Mouse (Mus musculus) megakaryocyte progenitor cell, adult 5-6 weeks (primary cell): ENCODE data around the gene H3f3a. TPM values are rescaled to one million over a fixed set of nuclear protein-coding genes. Genes with fewer than 3 reads are reported as not detected.
A peak's percentile ranks its signal among the peaks of the same experiment; 100 is the strongest.
"Not testable (repeated sequence)": the region's sequence is repeated elsewhere in the genome, so short reads cannot be mapped to it uniquely, and the experiment has no call there.

ENCODE experiments used
- ATAC-seq: replicated peaks from 2 replicates; pipeline ENCODE4 v1.8.0; 2016; ENCODE audit warnings: mild to moderate bottlenecking, moderate TSS enrichment, inconsistent platforms; ENCODE audit not compliant: poor library complexity
- total RNA-seq, 2 experiments: library from RNA; stranded (forward) in 1 of 2; stranded (reverse) in 1 of 2; fragments of 157-497, 149-512 nt in 1 of 2; fragments of 200-1000 nt in 1 of 2; gene quantifications; 2 replicates each; pipeline versions ENCODE4 v1.2.3 to v1.2.4; 2015 to 2017

H3f3a gene
- total RNA-seq (2015) (1,870 and 2,095 TPM in 2 replicates), total RNA-seq (2017) (1,724 and 1,809 TPM in 2 replicates)

DNA sequence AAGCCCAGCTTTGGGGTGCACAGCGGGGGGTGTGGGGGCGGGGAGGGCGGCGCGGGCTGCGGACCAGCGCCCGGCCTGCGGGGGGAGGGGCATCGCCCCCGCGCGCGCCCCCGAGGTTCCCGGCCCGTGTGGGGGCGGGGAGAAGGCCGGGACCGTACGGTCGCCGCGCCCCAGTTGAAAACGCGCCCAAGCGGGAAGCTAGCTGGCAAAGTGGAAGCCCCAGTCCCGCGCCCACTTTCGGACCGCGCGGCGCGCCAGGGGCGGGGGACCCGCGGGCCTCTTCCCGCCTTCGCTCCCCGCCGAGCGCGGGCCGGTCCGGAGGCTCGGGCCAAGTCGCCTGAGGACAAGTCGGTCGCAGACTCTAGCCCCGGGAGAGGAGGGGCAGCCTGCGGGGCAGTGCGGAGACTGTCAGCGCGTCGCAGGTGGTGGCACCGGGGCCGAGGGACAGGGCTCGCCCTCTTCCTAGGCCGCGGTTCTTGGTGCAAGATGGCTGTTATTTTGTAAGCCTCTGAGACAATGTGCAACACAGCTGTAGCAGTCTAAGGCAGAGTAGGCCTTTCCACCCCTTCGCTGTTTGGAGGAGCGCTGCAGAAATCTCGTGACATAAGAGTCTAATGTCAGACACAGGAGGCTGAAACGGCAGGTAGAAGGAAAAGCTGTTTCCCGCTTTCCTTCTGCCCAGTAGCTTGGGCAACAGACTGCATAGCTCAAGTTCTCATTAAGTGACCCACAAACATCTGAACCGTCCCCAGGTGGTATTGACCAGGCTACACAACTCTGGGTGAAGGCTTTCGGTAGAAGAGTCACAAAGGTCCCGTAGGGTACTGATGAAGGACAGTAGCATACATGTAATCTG, at the start of gene H3f3a:
Gene H3f3a (minus strand): TSS at position 59 of the 856 bp plus-strand sequence.
- peak; percentile 42 for ATAC-seq

DNA sequence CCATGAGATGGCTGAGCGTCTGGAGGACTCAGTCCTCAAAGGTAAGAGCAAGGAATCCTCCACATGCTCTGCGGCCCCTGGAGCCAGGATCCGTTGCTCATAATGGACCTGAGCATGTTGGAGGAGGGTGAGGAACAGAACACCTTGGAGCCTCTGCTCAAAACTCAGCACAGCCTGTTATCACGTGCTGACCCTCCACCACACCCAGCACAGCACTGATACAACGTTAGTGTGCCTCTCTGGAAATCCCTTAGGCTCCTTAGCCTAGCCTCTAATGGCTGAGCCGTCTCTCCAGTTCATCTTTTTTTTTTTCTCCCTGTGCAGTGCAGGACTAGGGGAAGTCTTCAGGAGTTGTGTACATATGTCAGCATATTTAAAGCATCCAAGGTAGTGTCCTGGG, 46.3 kb upstream of the H3f3a start:
- ATAC-seq = no peak

DNA sequence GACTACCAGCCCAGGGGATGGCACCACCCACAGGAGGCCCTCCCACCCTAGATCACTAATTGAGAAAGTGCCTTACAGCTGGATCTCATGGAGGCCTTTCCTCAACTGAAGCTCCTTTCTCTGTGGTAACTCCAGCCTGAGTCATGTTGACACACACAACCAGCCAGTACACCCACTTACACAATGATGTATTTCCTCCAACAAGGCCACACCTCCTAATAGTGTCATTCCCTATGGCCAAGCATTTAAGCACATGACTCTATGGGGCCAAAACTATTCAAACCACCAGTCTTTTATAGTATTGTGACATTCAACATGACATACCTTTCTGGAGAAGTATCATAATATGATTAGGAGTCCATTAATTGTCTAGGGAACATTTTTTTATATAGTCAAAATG, 45.0 kb upstream of the H3f3a start:
- ATAC-seq = peak; percentile 68

DNA sequence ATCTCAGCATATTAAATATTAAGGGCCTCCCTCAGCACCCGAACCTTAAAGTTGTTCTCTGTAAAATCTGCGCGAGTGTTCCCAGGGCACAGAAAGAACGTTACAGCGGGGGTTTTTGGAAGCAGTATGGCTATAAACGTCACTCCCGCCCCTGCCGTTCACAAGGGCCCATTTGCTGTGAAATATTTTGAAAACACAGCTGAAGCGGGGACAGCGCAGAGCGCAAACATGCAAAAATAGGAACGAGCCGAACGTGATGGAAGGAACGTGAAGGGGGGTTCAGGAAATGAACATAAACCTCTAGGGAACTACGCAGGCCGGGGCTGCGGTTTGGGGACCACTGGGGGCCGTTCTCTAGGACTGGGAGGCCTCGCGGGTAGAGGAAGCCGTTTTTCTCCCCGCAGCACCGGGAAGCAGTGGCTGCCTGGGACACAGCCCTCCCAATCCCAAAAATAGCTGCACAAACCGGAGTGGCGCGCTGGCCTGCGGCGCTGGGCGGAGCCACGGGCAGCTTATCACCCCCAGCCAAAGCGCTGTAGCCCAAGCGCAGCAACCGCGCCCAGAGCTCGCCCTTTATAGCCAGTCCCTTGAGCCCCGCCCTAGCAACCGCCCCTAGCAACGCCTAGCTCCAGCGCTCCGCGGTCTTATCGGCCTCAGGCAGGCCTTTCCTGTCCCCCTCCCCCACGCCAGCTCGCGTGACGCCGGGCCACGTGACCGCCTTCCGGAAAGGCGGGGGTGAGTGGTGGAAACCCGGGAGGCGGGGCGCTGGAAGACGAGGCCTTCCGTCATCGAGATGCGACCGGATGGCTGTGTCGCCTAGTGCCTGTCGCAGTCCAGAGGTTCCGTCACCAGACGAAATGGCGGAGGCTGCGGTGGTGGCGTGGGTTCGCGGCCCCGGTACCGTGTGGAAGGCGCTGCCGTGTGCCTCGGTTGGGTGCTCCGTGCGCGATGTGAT, 36.9 kb upstream of the H3f3a start, which contains the start of gene Sde2:
Gene Sde2 (plus strand): TSS at position 812 of the 955 bp plus-strand sequence.
- ATAC-seq = peak; percentile 75

DNA sequence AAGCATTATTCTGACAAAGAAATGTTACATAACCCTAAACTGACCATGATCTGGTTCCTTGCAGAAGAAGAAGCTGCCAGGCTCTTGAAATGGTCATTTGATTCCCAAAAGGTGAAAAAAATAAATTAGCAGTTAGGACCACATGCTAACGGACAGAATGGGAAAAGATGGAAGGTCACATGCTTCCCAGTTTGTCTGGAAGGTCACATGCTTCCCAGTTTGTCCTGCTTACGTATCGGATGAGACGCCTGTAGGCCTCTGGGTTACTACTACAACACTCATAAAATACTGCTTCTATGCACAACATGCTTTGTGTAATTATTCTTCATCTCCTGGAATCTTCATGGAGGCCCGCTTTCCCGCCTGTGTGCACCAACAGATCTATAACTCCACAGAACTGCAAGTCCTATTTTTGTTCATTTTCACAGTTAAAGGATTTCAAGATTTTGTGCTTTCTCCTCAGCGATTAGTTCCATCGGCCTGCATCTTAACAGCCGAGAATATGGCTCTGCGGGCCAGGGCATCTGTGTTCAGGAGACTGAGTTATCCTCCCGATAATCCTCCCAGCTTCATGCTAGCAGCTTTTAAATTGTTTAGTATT, 36.1 kb upstream of the H3f3a start:
- ATAC-seq = no peak

DNA sequence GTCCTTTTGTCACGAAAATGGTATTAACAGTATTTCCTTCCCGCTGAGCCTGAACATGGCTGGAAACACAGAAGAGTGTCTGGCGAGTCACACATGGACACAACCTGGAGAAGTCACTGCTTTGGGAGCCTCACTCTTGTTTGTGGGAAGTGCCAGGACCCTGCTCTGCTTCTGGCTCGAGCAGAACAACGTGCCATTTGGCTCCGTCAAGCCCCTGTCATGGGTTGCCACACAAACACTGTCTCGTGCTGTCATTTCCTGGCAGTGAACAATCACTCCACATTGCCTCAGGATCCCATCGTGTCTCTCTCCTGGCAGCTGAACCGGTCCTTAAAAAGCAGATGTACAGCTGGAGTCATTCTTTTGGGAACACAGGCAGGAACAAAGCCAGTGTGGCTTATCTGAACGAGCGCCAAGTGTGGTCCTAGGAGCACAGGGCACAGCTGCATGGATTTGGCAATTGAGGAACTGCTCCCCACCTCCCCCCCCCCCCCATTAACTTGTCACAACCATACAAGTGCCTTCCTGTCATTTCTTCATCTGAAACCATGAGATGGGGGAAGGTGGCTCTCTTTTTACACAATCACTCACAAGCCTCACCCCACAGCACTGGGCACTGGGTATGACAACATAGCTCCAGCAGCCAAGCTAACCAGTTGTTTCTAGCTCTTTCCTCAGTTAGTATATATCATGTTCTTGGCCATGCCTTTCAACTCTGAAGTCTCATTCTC, 34.9 kb upstream of the H3f3a start:
- peak; percentile 45 for ATAC-seq

DNA sequence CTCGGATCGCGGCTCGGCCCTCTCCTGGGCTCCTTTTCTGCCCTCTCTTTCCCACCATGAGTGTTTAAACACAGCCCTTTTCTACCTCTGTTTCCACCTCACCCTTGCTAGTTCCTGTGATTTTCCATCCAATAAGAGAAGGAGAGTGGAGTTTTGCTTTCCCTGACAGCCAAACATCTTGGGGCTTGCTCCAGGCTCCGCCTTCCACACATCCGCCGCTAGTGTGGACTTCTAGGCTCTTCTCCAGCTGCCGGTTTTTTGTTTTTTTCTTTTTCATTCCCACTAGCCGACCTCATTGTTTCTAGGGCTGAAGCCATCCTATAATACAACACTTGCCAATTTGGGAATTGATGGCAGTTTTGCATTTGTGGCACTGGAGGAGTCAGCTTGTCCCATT, 34.4 kb upstream of the H3f3a start:
- ATAC-seq = peak; percentile 41

DNA sequence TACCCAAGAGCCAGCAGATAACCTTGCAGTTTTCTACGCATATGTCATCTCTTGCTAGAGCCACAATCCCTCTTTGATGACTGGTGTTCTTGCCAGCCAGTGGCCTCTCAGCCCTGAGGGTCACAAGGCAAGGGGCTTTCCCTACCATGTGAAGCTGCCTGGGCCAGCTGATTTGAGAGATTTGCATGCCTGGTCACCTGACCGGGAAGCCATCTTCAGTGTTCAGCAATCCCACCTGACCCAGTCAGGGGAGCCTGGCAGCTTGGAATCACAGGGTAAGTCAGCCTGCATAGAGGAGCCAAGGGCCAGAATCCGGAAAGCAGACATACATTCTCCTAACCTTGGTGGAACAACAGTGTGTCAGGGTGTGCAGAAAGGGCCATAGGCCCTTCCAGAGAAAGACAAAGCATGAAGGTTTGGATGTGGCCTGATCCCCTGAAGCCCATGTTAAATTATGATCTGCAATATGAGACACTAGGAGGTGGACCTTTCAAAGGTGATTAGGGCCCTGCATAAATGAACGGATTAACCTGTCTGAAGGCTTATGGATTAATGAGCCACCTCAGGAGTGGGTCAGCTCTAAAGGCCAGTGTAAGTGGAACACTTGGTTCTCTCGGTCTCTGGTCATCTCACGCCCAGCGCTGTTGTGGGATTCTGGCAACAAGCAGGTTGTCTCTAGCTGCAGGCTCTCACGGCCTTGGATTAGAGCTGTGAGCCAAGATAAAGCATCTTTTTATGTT, 28.0 kb upstream of the H3f3a start:
- ATAC-seq = no peak

DNA sequence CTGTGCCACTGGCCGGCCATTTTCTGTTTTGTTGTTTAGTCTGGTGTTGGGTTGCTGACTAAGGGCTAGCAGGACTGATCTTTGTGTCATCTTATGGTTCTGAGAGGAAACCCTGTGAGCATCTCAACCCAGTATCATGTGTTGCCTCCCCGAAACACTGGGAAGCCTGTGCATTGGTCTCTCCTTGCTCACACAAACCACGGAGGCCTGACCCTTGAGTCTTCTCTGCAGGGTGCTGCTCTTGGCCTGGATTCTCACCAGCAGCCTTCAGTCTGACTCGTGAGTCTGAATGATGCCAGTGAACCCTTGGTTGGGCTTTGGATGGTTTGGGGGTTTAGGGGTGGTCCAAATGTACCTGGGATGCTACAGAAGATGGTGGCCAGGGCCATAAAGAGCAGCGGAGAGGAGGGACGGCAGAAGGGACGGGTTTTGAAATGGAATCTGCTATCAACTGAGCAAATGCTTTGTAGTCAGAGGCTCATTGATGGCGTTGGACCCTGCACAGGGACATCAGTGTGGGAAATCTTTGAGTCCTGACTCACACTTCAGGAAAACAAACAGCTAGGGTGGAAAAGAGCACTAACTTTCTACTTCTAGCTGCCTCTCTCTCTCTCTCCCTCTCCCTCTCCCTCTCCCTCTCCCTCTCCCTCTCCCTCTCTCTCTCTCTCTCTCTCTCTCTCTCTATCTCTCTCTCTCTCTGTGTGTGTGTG, 25.6 kb upstream of the H3f3a start:
- no peak for ATAC-seq

DNA sequence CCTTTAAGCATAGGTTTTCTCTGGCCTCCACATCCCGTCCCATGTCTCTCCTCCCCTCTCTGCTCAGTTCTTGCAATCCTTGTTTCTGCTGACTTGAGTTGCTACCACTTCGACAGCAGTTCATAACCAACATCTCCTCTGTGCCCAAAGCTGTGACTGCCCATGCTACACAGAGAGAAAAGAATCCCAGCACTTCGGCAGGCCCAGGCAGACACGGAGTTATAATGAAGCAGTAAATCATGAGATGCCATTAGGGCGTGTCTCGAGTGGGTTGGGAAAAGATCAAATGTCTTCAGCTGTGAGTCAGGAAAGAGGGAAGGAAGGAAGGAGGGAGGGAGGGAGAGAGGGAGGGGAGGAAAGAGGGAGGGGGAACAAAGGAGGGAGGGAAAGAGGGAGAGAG, 24.3 kb upstream of the H3f3a start:
- ATAC-seq = no peak

DNA sequence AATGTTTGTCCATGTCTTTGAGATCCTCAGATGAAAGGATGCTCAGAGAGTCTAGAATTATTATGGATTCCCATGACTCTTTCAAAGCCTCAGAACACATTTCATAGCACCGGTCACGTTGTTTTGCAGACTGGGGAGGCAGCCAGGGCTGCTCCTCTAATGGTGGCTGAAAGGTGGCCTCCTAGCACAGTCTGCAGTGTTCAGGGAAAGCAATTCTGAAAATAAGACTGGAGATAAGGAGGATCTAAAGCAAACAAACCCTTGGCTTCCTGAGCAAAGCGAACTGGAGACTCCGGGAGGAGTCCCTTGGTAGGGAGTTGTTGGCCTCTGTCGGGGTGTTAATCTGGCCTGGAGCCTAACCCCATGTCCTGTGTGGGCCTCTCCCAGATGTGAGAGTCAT, 23.4 kb upstream of the H3f3a start:
- ATAC-seq = no peak

DNA sequence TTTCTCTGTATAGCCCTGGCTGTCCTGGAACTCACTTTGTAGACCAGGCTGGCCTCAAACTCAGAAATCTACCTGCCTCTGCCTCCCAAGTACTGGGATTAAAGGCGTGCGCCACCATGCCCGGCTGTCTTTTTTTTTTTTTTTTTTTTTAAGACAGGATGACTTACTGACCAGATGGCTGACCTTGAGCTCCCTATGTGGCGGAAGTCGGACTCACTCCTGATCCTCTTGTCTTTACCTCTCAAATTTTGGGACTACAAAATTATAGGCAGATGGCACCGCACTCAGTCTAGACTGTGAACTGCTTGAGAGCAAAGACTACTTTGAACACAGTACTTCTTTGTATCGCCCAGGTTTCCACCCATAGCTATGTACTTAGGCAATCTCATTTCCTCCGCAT, 22.7 kb upstream of the H3f3a start:
- not testable (repeated sequence) for ATAC-seq

DNA sequence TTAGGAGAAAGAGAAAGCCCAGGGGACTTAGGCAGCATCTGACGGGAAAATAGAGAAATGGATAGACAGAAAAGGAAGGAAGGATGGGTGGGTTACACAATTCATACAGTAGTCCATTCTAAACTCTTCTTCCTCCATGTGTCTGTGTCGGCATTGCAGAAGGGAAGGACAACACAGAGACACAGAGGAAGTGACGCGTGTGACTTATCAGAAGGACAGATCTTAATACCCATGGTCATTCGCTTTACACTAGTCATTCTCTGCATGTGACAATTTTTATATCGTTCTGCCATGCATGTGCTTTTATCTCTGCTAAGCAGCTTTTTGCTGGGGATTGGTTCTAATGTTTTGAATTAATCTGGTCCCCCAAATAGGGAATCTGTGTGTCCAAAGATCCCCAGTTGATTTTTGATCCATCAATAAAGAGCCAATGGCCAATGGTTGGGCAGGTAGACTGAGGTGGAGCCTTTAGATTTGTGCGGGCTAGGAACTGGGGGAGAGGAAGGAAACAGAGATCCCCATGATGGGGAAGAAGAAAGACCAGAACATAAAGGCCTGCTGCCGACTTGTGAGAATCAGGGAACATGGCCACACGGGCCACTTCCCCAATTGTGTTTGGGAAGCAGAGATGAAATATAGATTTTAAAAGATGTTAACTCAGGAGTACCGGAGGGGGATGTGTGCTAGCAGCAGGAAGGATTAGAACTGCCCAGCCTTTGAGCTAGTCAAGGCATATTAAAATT, 21.7 kb upstream of the H3f3a start:
- ATAC-seq = peak; percentile 92

DNA sequence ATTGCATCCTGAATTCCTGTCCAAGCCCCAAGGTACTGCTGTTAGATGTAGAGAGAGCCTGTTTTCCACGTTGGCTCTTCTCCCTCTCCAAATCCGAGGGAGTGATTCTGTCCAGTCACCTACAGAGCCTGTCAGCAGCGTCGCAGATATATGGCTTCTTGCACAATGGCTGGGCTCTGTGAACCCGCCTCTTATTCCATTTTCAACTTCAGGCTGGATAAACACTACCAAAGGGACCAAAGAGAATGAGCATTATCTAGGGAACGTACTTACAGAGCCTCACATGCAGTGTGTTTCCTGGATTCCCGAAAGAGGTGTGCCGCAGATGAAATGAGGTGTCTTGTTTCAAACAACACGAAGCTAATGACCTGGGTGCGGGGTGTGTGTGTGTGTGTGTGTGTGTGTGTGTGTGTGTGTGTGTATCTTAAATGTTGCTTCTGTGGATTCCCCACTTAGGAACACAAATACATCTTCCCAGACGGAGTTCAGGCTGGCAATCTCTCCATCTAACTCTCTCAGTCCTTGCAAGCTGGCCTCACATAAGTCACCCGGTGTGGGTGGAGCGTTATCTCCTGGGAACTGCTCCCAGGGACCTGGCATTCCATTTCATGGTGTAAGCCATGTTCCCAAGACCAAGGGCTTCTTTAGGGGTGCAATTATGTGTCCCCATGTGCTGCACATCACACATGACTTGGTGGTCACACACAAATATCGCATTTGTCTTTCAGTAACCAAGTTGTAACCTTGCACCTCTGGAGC, 17.0 kb upstream of the H3f3a start:
- ATAC-seq = no peak

DNA sequence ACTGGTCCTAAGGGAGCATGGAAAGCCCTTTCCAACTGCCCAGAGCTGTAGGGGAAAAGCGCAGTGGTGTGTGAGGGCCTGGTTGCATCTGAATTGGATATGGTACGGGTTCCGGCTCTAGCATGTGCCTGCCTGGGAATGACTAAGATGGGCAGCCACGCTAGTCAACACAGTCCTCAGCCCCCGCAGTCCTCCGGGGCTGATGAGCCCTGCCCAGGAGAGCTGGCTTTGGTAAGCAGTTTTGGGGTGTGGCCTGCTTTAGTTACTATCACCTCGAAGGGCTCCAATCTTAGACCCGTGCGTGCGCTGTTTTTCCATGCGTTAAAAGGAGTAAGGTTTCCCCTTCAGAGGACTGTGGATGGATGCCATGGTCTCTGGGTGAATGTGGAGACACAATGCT, 16.4 kb upstream of the H3f3a start:
- ATAC-seq = peak; percentile 19; the same call in 1 of the 2 replicates

DNA sequence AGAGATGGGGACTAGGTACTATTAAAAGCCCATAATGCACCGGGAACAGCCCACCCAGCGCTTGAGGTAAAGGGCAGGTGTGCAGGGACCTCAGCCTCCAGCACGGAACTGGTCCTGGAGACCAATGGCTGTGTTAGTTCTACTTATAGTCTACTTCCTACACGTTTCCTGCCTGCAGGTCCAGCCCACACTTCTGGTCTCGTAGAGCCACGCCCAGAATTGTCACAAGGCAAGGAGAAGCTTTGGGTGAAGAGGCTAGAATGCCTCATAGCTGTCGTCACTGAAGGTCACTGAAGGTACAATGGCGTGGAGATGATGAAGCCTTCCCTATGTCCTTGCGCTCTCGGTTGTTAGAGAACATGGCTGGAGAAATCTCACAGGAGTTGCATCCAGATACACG, 16.0 kb upstream of the H3f3a start:
- ATAC-seq = peak; percentile 79

DNA sequence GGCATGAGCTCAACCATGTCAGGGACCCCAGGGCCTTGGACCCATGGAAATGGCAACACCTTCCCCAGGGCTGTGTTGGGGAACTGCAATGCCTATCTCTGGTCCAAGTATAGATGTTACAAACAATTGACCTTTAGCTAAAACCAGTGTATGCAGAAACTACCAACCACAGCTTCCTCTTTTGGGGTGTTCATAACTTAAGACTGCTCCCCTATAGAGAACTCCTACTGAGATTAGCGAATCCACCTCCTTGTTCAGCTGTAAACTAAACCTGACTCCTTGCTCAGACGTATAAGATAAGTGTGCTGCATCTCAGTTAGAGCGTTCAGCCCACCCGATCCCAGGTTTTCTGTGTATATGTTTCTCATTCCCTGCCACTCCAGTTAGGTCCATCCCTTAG, 12.9 kb upstream of the H3f3a start:
- peak; percentile 63 for ATAC-seq

DNA sequence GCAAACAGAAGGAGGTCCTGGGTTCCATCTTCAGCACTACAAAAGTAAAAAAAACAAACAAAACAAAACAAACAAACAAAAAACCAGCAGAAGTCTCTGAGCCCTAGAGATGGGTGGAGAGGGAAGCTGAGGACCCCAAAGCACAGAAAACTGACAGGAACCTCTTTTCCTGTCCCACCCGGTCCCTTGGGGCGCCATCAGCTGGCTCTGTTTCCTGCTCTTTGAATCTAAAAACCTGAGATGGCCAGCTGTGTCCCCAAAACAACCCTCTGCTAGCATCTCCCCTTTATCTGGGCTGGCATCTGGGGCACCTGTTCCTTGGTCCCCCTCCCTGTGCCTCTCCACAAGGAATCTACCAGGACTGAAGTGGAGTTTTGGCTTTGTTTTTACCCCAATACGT, 11.0 kb upstream of the H3f3a start:
- ATAC-seq = no peak
